Mouse (Mus musculus): ENCODE measurements at regions not wholly inside any gene's neighbourhood (a gene's known extent, or its start where the extent isn't known, plus 50 kb on each side); places are given as distances from the start of the nearest gene placed in this dataset.
A peak's percentile ranks its signal among the peaks of the same experiment; 100 is the strongest.

- 71% methylated on average over 3 of the region's 3 CpGs for WGBS
- Histone ChIP-seq H3K27ac (ENCODE audit: insufficient read depth, low read depth, low read length) (no peak overlapping the region), H3K4me1 (ENCODE audit: control insufficient read depth, insufficient read depth, insufficient read length, low read length) (no peaks in the 10 kb centered on the region), H3K27me3 (ENCODE audit: control insufficient read depth, insufficient read depth, low read length) (no peaks in the 10 kb centered on the region), H3K4me3 (ENCODE audit: low read depth, low read length) (no peak overlapping the region), H3K36me3 (ENCODE audit: control insufficient read depth, insufficient read depth, low read length) (no peaks in the 10 kb centered on the region)
- TF ChIP-seq POLR2A (IDR thresholded peaks at IDR 0.05; ENCODE audit: low read depth, low read length) (no peak), CTCF (IDR thresholded peaks at IDR 0.05; ENCODE audit: extremely low read depth, insufficient read length, insufficient replicate concordance, low read depth, low read length) (no peak)
Measured at GRCm38 (mm10) chr2:50805645-50806044, 343.3 kb downstream of the Rnd3 start.

GRCm38 (mm10) chr2:50796087-50796486, 352.8 kb downstream of the Rnd3 start:
- WGBS = 84% methylated on average over 3 of the region's 3 CpGs

DNA sequence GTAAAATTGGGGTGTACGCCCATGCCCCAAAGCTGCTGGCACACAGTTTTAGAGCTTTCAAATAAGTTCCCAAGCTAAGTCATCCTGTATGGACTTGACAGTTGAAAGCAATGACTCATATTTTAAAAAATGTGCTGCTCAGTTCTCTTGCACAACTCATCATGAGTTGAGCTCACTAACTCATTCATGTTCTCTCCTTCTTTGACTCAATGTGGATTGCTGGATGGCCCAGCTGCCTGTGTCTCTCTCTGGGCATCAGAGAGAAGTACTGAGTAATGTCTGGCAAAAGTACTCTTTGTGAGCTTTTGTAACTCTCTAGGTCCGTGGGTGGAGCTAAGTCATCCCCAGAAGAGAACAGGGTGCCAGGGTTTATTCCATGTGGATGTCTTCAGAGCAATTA, 355.3 kb downstream of the Rnd3 start:
- H3K4me1 ChIP-seq (ENCODE audit: control insufficient read depth, insufficient read depth, insufficient read length, low read length) = peaks cover 6% of the 10 kb centered on the region; the same call in 1 of the 2 replicates
- TF ChIP-seq CTCF (IDR thresholded peaks at IDR 0.05; ENCODE audit: extremely low read depth, insufficient read length, insufficient replicate concordance, low read depth, low read length) (no peak), POLR2A (IDR thresholded peaks at IDR 0.05; ENCODE audit: low read depth, low read length) (no peak)
- H3K36me3 ChIP-seq (ENCODE audit: control insufficient read depth, insufficient read depth, low read length) = no peaks in the 10 kb centered on the region
- no peaks in the 10 kb centered on the region for H3K27me3 ChIP-seq (ENCODE audit: control insufficient read depth, insufficient read depth, low read length)
- WGBS = 77% methylated on average over 2 of the region's 2 CpGs
- no peak overlapping the region for H3K4me3 ChIP-seq (ENCODE audit: low read depth, low read length)
- H3K27ac ChIP-seq (ENCODE audit: insufficient read depth, low read depth, low read length) = no peak overlapping the region

More at GRCm38 (mm10) chr2:50796087-50796486, 352.8 kb downstream of the Rnd3 start:
- Histone ChIP-seq H3K27me3 (ENCODE audit: control insufficient read depth, insufficient read depth, low read length) (no peaks in the 10 kb centered on the region), H3K4me3 (ENCODE audit: low read depth, low read length) (no peak overlapping the region), H3K36me3 (ENCODE audit: control insufficient read depth, insufficient read depth, low read length) (no peaks in the 10 kb centered on the region), H3K4me1 (ENCODE audit: control insufficient read depth, insufficient read depth, insufficient read length, low read length) (no peaks in the 10 kb centered on the region), H3K27ac (ENCODE audit: insufficient read depth, low read depth, low read length) (no peak overlapping the region)
- TF ChIP-seq POLR2A (IDR thresholded peaks at IDR 0.05; ENCODE audit: low read depth, low read length) = no peak
- TF ChIP-seq CTCF (IDR thresholded peaks at IDR 0.05; ENCODE audit: extremely low read depth, insufficient read length, insufficient replicate concordance, low read depth, low read length) = no peak

DNA sequence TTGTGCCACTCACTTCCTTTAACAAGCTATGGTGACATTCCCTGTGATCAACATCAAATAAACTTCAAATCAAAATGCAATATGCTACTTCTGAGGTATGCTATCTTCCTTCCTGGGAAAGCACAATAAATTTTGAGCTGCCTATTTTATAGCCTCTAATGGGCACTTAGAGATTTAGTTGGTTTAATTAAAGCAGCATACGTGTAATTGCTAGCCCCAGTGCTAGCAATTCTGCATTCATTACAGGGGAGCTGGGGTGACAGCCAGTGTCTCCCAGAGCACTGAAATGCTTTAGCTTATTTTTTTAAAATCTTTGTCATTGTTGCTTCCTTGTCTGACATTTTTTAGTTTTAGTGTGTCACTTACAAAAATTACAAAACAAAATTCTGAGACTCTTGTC, 355.8 kb downstream of the Rnd3 start:
- no peak overlapping the region for H3K27ac ChIP-seq (ENCODE audit: insufficient read depth, low read depth, low read length)
- H3K36me3 ChIP-seq (ENCODE audit: control insufficient read depth, insufficient read depth, low read length) = no peaks in the 10 kb centered on the region
- no peak overlapping the region for H3K4me3 ChIP-seq (ENCODE audit: low read depth, low read length)
- H3K27me3 ChIP-seq (ENCODE audit: control insufficient read depth, insufficient read depth, low read length) = no peaks in the 10 kb centered on the region
- WGBS = 75% methylated on average over 1 of the region's 1 CpGs
- no peak for TF ChIP-seq POLR2A (IDR thresholded peaks at IDR 0.05; ENCODE audit: low read depth, low read length)
- TF ChIP-seq CTCF (IDR thresholded peaks at IDR 0.05; ENCODE audit: extremely low read depth, insufficient read length, insufficient replicate concordance, low read depth, low read length) = no peak
- H3K4me1 ChIP-seq (ENCODE audit: control insufficient read depth, insufficient read depth, insufficient read length, low read length) = peaks cover 6% of the 10 kb centered on the region; the same call in 1 of the 2 replicates

GRCm38 (mm10) chr2:50789051-50789651, 359.8 kb downstream of the Rnd3 start:
- Histone ChIP-seq H3K36me3 (ENCODE audit: control insufficient read depth, insufficient read depth, low read length) (no peaks in the 10 kb centered on the region), H3K27ac (ENCODE audit: insufficient read depth, low read depth, low read length) (peak overlapping the region; percentile 71), H3K27me3 (ENCODE audit: control insufficient read depth, insufficient read depth, low read length) (no peaks in the 10 kb centered on the region), H3K4me3 (ENCODE audit: low read depth, low read length) (no peak overlapping the region), H3K4me1 (ENCODE audit: control insufficient read depth, insufficient read depth, insufficient read length, low read length) (peaks cover 6% of the 10 kb centered on the region; the same call in 1 of the 2 replicates)
- 41% methylated on average over 4 of the region's 4 CpGs for WGBS
- TF ChIP-seq POLR2A (IDR thresholded peaks at IDR 0.05; ENCODE audit: low read depth, low read length) (no peak), CTCF (IDR thresholded peaks at IDR 0.05; ENCODE audit: extremely low read depth, insufficient read length, insufficient replicate concordance, low read depth, low read length) (no peak)

DNA sequence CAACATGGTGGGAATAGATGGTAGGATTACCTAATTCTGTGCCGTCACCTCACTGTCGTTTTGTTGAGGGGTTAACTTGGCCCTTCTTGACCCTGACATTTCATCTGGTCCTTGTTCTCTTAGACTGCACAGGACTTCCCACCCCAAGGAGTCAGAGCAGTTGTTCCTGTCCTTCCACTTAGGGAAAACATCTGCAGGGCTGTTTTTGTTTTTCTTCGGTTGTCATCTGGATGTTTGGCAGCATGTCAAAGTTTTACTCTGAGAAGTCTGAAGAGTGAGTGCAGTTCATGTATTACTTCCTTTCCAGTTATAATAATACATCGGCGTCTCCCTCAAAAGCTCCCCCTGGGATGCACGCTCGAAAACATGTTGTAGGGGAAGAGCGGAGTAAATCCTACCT, 376.8 kb downstream of the Rnd3 start:
- H3K36me3 ChIP-seq (ENCODE audit: control insufficient read depth, insufficient read depth, low read length) = no peaks in the 10 kb centered on the region
- 83% methylated on average over 8 of the region's 8 CpGs for WGBS
- no peak overlapping the region for H3K4me3 ChIP-seq (ENCODE audit: low read depth, low read length)
- no peak for TF ChIP-seq CTCF (IDR thresholded peaks at IDR 0.05; ENCODE audit: extremely low read depth, insufficient read length, insufficient replicate concordance, low read depth, low read length)
- no peak for TF ChIP-seq POLR2A (IDR thresholded peaks at IDR 0.05; ENCODE audit: low read depth, low read length)
- H3K4me1 ChIP-seq (ENCODE audit: control insufficient read depth, insufficient read depth, insufficient read length, low read length) = no peaks in the 10 kb centered on the region
- H3K27ac ChIP-seq (ENCODE audit: insufficient read depth, low read depth, low read length) = no peak overlapping the region
- no peaks in the 10 kb centered on the region for H3K27me3 ChIP-seq (ENCODE audit: control insufficient read depth, insufficient read depth, low read length)

GRCm38 (mm10) chr2:50759016-50759415, 389.9 kb downstream of the Rnd3 start:
- no peak for TF ChIP-seq CTCF (IDR thresholded peaks at IDR 0.05; ENCODE audit: extremely low read depth, insufficient read length, insufficient replicate concordance, low read depth, low read length)
- TF ChIP-seq POLR2A (IDR thresholded peaks at IDR 0.05; ENCODE audit: low read depth, low read length) = no peak
- Histone ChIP-seq H3K36me3 (ENCODE audit: control insufficient read depth, insufficient read depth, low read length) (no peaks in the 10 kb centered on the region), H3K27ac (ENCODE audit: insufficient read depth, low read depth, low read length) (no peak overlapping the region), H3K4me1 (ENCODE audit: control insufficient read depth, insufficient read depth, insufficient read length, low read length) (no peaks in the 10 kb centered on the region), H3K27me3 (ENCODE audit: control insufficient read depth, insufficient read depth, low read length) (no peaks in the 10 kb centered on the region), H3K4me3 (ENCODE audit: low read depth, low read length) (no peak overlapping the region)
- WGBS = 80% methylated on average over 2 of the region's 2 CpGs

All from small intestine, adult 2 months (tissue).